Mouse (Mus musculus) adrenal gland (tissue): Measurements from ENCODE around the gene Trim31.

Source experiments
- intact Hi-C: fragments of 180-260 bp; cut with DNase I; formaldehyde crosslinking; loops from one replicate; pipeline ENCODE4 v1.15.1; 2025
- long read RNA-seq, 2 experiments: library from polyadenylated mRNA; unstranded; transcript quantifications; one replicate each; pipeline ENCODE4 v2.0.0; 2020; ENCODE audit warnings: borderline replicate concordance in 1 of 2; ENCODE audit not compliant: insufficient replicate concordance in 1 of 2

Gene Trim31
- long read RNA-seq, experiment 1: 0 reads
- long read RNA-seq, experiment 2: 0 reads

- intact Hi-C loops: loop anchor here (5.0 kb wide), 3 partner anchors 70 to 305 kb away; partner anchors contain the start of gene Olfr94
These were observed at the start of gene Trim31 for GRCm38 (mm10) chr17:36897552-36898205. Gene Trim31, plus strand, starts transcription at chr17:36898118.

DNA sequence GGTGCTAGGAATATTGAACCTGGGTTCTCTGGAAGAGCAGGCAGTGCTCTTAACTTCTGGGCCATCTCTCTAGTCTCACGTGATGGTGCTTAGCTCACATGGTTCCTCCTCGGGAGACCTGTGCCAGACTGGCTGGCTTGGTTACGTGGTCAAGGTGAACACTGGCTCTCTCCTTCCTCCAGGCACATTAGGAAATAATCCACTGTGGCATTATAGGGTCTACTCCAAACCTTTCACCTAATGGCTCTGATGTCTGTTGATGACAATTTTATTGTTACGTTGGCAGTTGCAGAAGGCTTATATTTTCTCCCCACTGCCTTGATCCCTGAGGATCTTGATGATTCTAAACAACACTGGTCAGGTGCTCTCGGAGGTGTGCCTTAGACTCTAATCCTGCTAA is 49.0 kb upstream of the Trim31 start:
- intact Hi-C loops: no loop called here

DNA sequence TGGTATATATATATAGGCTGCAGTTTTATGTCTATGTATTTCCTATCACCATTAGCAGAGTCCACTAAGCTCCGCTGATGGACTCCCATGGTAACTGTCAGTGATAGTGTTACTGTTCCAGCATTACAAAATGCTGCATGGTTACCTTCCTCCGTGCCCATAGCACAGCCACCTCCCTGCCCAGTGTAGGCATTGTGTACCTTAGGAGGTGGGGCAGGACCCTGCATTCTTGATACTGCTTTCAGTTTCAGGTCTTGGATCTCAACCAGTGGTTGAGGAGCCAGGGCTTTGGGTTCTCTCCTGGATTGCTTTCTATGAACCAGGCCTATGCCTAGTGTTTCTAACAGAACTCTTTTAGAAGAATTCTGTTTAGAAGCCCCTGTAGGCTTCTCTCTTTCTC is 47.9 kb upstream of the Trim31 start:
- intact Hi-C loops: no loop called here

- intact Hi-C loops: no loop called here
These were observed 46.7 kb upstream of the Trim31 start for GRCm38 (mm10) chr17:36851200-36851599.

- intact Hi-C loops: no loop called here
These were observed 46.3 kb upstream of the Trim31 start for GRCm38 (mm10) chr17:36851627-36852026.

GRCm38 (mm10) chr17:36855484-36855883 is 42.4 kb upstream of the Trim31 start:
- intact Hi-C loops: no loop called here

DNA sequence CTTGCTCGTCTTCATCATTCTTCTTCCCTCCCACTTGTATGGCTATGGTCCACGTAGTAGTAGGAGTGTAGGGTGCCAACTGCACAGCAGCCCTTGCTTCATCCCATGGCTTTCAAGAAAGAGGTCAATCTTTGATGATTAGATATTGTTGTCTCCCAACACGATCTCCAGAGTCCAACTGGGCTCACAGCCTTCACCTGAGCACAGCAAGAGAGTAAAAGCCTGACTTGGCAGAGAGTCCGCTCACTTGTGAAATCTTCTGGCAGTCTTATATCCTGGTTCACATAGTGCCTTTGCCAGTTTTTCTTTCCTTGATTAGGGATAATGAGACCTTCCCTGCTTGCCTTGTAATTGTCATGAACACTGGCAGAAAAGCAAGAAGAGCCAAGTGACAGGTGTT is 41.7 kb upstream of the Trim31 start:
- intact Hi-C loops: no loop called here

DNA sequence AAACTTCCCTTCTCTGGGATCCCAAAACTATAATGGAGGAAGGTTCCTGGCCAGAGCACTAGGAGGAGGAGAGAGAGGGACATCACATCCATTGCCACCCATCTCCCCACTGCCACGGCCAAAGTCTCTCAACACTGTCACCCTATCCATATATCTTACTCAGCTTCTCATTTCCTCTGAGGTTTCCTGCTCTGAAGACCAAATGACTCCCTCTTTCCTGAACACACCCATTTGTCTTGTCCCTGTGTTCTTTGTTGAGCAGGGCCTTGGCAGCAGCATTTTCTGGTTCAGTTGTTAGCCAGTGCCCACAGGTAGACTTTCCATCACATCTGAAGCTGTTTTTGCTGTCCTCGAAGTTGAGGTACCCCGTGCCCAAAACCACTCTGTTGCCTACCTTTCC is 39.7 kb upstream of the Trim31 start:
- intact Hi-C loops: no loop called here

- intact Hi-C loops: no loop called here
These were observed 36.2 kb upstream of the Trim31 start for GRCm38 (mm10) chr17:36861680-36862079.

GRCm38 (mm10) chr17:36866719-36867527 is 31.0 kb upstream of the Trim31 start, which contains the start of gene Trim15:
Gene Trim15, minus strand, starts transcription at chr17:36867210.
- intact Hi-C loops: no loop called here

GRCm38 (mm10) chr17:36868836-36869235 is 29.1 kb upstream of the Trim31 start:
- intact Hi-C loops: no loop called here

GRCm38 (mm10) chr17:36869284-36869954 is 28.5 kb upstream of the Trim31 start, which contains the start of gene Trim10:
Gene Trim10, plus strand, starts transcription at chr17:36869574.
- intact Hi-C loops: no loop called here

DNA sequence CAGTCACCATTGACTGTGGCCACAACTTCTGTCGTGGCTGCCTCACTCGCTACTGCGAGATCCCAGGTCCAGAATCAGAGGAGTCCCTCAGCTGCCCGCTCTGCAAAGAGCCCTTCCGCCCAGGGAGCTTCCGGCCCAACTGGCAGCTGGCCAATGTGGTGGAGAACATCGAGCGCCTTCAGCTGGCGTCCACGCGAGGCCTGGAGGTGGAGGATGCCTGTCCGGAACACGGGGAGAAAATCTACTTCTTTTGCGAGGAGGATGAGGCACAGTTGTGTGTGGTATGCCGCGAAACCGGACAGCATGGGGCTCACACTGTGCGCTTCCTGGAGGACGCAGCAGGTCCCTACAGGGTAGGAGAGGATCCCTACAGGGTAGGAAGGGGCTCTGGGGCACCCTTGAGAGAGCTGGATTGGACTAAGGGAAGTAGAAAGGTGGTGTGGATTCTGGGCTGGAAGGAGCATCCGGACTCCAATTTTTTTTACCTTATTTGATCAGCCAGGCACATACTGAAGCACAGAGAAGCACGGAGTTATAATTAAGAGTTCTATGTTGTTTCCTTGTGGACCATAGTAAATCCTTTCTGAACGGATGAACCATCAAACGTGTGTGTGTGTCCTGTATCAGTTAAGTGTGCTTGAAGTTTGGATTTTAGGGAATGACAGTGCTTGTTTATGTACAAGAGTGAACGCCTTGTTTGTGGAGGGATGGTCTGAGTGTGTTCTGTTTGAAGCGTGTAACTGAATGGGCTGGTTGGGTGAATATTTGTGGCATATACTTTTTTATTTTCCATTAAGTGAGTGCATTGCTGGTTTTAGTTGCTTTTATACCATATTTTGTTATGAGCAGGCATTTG is 27.7 kb upstream of the Trim31 start:
- intact Hi-C loops: no loop called here

- intact Hi-C loops: no loop called here
These were observed 23.3 kb upstream of the Trim31 start for GRCm38 (mm10) chr17:36874636-36875035.

- intact Hi-C loops: no loop called here
These were observed 14.6 kb upstream of the Trim31 start for GRCm38 (mm10) chr17:36883350-36883749.

DNA sequence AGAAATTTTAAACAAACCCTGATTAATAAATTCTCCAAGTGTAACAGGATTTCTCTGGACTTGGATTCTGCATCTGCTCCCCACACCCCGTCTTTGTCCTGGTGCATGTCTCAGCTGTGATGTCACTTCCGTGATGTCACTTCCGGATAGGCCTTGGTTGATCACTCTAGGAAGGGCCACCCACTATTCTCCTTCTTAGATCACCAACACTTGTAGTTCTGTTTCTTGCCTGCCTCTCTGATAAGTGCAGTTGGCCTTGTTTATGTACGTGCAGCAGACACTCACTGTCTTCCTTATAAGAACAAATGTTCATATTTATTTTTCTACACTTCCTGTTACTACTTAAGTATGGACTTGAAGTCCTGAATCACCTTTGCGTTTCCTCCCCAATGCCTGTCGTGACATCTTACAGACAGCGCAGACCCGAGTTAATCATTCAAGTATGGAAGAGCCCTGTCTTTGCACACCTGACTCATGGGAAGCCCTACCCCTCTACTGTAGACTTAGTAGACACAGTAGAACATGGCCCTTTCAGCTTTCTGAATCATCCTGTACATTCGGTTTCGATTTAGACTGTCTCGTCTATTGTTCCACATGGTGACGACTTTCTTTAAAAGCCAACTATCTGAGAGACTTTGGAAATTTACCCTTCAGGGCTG is 12.7 kb upstream of the Trim31 start:
- intact Hi-C loops: no loop called here

DNA sequence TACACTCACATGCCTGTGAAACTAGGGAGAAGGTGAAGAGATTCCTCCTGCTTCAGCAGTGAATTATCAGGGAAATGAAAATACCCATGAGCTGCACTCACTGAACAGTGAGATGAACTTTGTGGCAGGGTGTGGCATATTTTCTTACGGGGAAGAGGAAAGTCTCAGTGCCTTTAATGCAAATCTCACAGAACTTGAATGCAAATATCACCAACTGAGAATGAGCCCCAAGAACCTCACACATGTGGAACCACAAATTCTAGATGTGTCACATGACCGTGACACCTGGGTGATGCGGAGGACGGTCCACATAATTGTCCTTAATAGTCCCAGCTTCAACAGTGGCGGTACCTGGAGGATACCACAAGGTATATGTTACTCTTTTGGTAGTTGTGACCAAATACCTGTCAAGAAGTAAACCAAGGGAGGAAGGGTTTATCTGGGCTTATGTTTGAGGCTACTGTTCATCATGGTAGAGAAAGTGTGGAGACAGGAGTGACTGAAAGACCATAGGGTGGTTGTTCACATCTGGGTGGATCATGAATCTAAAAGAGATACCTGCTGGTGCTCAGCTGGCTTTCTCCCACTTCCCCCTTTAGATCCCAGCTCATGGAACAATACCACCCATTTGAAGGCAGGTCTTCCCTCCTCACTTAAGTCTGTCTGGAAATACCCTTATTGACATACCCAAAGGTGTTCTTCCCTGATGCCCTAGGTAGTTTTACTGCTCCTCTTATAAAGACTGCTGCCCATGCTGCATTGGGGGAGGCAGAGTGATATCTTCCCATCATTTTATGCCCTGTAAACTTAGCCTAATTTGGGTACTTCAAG is 7.6 kb upstream of the Trim31 start, which contains the start of gene Trim40:
Trim40 (minus strand) TSS at position 51 of the 831 bp plus-strand sequence.
- intact Hi-C loops: loop anchor here (5.0 kb wide), 1 partner anchor 157 kb away; the partner anchor contains the start of gene Gabbr1

GRCm38 (mm10) chr17:36891496-36891895 is 6.4 kb upstream of the Trim31 start:
- intact Hi-C loops: loop anchor here (5.0 kb wide), 1 partner anchor 156 kb away; the partner anchor contains the start of gene Gabbr1

DNA sequence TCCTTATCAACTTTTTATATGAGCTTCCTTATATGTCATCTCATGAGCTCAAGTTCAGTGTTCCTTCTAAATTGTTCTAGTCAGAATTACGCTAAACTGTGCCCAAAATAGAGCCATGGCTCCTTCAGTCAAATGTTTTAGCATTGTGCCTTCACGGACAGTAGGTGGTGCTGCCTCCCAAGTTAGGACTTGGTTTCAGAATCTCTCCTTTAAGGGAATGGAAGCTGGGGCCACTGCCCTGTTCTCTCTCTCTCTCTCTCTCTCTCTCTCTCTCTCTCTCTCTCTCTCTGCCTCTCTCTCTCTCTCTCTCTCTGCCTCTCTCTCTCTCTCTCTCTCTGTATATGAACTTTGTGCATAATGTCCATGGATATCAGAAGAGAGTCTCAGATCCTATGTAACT is 5.6 kb upstream of the Trim31 start:
- intact Hi-C loops: loop anchor here (5.0 kb wide), 1 partner anchor 155 kb away; the partner anchor contains the start of gene Gabbr1
